Mouse (Mus musculus) intestine, embryonic 15.5 days (tissue): ENCODE results near the gene Nyap1. TPM values are rescaled to one million over a fixed set of nuclear protein-coding genes. Genes with fewer than 3 reads are reported as not detected.
"Not testable (repeated sequence)": the region's sequence is repeated elsewhere in the genome, so short reads cannot be mapped to it uniquely, and the experiment has no call there.

Source experiments
- ATAC-seq: fragments of 200-750 bp; cut with Nextera tagmentation; 2 replicates; pipeline ENCODE4 v1.8.0; 2017; ENCODE audit warnings: moderate TSS enrichment, moderate library complexity
- H3K27ac ChIP-seq: fragments of 300-500 bp; sonication (generic); 2 replicates; pipeline ENCODE4 v1.5.1; 2015; ENCODE audit warnings: mild to moderate bottlenecking, inconsistent platforms
- H3K27me3 ChIP-seq: fragments of 300-500 bp; sonication (generic); replicated peaks from 2 replicates; pipeline ENCODE4 v1.6.1; 2015; ENCODE audit warnings: inconsistent platforms
- H3K36me3 ChIP-seq: fragments of 300-500 bp; sonication (generic); 2 replicates; pipeline ENCODE4 v1.6.1; 2015; ENCODE audit warnings: inconsistent platforms
- H3K4me1 ChIP-seq: fragments of 300-500 bp; sonication (generic); replicated peaks from 2 replicates; pipeline ENCODE4 v1.6.1; 2015; ENCODE audit warnings: inconsistent platforms
- H3K4me2 ChIP-seq: fragments of 300-500 bp; sonication (generic); replicated peaks from 2 replicates; pipeline ENCODE4 v1.6.1; 2015; ENCODE audit warnings: mild to moderate bottlenecking, inconsistent platforms
- H3K4me3 ChIP-seq: fragments of 300-500 bp; sonication (generic); replicated peaks from 2 replicates; pipeline ENCODE4 v1.5.1; 2015; ENCODE audit warnings: inconsistent platforms
- H3K9ac ChIP-seq: fragments of 300-500 bp; sonication (generic); 2 replicates; pipeline ENCODE4 v1.6.1; 2015; ENCODE audit warnings: inconsistent platforms
- H3K9me3 ChIP-seq: fragments of 300-500 bp; sonication (generic); 2 replicates; pipeline ENCODE4 v1.6.1; 2016; ENCODE audit warnings: inconsistent platforms
- WGBS: fragments of 180-500 bp; shearing (Covaris S2); methylation state at CpG from one replicate; pipeline ENCODE4 v1.1.7; 2015; 5-methylcytosine and 5-hydroxymethylcytosine counted together
- polyA plus RNA-seq: library from polyadenylated mRNA; unstranded; fragments of >200 nt; fragmentation: Nextera tagmentation; extraction: Ambion mirVana; gene quantifications from 2 replicates; pipeline ENCODE4 v1.2.1, GENCODE M21; 2015

Gene Nyap1
- polyA plus RNA-seq, 1 experiment from 2014 or later = 2.3 TPM

DNA sequence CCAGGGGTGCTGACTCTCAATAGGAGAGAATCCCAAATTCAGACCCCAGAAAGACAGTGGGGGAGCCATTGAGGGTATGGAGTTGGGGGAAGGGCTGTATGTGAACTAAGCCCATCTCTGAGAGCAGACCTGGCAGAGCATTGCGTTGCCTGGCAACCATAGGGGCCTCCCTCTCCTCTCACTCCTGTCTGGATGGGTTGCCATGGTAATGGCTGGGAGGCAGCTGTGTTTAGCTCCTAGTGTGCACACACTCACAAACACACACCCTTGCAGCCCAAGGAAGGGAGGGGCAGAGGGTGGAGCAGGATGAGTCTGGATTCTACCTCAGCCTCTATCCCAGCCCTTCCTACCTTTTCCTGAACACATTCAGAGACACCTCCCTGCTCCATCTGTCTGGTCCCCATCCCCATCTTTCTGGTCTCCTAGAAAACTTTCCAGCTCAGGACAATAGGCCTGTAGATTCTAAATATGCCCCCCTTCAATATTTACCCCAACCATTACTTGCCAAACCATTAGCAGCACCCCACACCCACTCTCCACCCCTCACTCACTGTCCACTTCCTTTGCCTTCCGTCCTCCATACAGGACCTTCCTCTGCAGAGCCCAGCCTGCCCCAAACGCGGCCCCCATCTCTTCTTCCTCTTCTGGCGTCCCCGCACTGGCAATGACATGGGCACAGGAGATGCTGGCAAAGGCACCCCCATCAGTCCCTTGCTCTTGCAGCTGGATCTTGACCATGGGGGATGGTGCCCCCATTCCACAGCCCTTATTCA lies 6.9 kb downstream of the Nyap1 start:
- no peaks in the 10 kb centered on the region for H3K36me3 ChIP-seq
- no peaks in the 10 kb centered on the region for H3K27me3 ChIP-seq
- peaks cover 21% of the 10 kb centered on the region for H3K4me1 ChIP-seq
- no peak overlapping the region for H3K9ac ChIP-seq
- no peaks in the 10 kb centered on the region for H3K9me3 ChIP-seq
- no peak overlapping the region for H3K4me2 ChIP-seq
- no peak overlapping the region for H3K27ac ChIP-seq
- peak; percentile 58; the same call in 1 of the 2 replicates for ATAC-seq
- no peak overlapping the region for H3K4me3 ChIP-seq
- WGBS = 61% methylated on average over 6 of the region's 6 CpGs

DNA sequence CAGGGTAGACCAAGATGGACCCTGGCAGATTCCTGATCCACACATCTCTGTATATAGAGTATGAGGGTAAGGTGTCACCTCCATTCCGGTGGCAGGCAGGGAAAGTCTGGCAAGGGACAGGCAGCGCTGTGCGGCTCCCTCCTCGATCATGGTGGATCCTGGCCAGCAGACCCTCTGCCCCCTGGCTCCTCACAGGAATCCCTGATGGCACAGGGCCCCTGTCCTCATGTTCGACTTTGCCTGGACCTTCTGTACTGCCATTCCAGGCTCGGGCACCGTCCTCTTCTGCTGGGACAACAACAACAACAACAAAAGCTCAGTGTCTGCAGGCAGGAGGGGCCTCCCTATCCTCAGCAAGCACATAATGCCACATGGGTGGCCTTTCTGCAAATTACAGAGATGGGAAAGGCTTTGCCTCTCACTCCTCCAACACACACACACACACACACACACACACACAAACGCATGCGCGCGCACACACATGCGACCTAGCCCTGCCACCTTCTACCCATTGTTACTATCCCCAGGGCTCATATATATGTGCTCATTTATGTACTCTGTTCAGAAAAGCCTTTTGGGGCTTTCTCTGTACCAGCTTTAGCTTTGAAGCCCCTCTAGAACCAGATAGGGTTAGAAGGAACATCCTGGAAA lies 7.6 kb downstream of the Nyap1 start:
- WGBS = 80% methylated on average over 12 of the region's 12 CpGs
- Histone ChIP-seq H3K9ac (no peak overlapping the region), H3K36me3 (no peaks in the 10 kb centered on the region), H3K4me3 (no peak overlapping the region), H3K27me3 (no peaks in the 10 kb centered on the region), H3K4me2 (no peak overlapping the region), H3K27ac (no peak overlapping the region), H3K9me3 (no peaks in the 10 kb centered on the region), H3K4me1 (peaks cover 16% of the 10 kb centered on the region)
- 0 out of 2 replicates have a peak, but pooled peaks have one; percentile 11 for ATAC-seq

DNA sequence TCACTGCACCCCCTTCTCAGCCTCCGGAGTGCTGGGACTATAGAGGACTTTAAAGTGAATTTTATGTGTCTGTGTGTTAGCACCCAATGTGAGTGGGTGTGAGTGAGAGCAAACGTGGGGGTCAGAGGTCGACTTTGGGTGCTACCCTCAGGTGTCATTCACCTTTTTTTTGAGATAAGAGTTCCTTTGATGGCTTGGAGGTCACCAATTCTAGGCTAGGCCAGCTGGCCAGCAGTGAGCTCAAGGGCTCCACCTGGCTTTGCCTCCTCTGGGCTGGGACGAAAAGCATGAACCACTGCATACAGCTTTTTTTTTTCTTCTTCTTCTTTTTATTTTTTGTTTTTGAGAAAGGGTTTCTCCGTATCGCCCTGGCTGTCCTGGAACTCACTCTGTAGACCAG lies 14.6 kb downstream of the Nyap1 start:
- no peak for ATAC-seq

DNA sequence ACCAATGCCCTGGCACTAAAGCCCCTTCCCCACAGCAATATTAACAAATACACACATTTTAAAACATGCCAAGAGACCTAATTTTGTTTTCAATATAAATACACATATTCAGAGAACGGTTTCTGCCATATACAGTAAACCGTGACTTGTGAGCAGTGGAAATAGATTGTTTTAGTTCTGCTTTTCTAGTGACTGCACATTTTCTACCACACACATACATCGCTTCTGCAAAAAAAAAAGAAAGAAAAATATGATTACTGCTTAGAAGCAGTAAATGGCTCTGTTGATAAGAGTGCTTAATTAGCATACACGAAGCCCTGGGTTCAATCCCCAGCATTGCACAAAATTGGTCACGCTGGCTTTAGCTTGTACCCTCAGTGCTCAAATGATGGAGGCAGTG lies 17.6 kb downstream of the Nyap1 start:
- no peak for ATAC-seq
- Histone ChIP-seq H3K4me2 (no peak overlapping the region), H3K9ac (no peak overlapping the region), H3K4me1 (0 out of 2 replicates have a peak, but pooled peaks cover 3% of the 10 kb centered on the region), H3K27me3 (no peaks in the 10 kb centered on the region), H3K4me3 (no peak overlapping the region), H3K27ac (no peak overlapping the region), H3K9me3 (no peaks in the 10 kb centered on the region), H3K36me3 (no peaks in the 10 kb centered on the region)
- 81% methylated on average over 5 of the region's 5 CpGs for WGBS

More for the DNA sequence above, 14.6 kb downstream of the Nyap1 start:
- Histone ChIP-seq H3K27me3 (no peaks in the 10 kb centered on the region), H3K4me2 (no peak overlapping the region), H3K9me3 (no peaks in the 10 kb centered on the region), H3K36me3 (no peaks in the 10 kb centered on the region), H3K27ac (no peak overlapping the region), H3K4me1 (no peaks in the 10 kb centered on the region), H3K4me3 (no peak overlapping the region), H3K9ac (no peak overlapping the region)
- WGBS = 63% methylated on average over 6 of the region's 6 CpGs

DNA sequence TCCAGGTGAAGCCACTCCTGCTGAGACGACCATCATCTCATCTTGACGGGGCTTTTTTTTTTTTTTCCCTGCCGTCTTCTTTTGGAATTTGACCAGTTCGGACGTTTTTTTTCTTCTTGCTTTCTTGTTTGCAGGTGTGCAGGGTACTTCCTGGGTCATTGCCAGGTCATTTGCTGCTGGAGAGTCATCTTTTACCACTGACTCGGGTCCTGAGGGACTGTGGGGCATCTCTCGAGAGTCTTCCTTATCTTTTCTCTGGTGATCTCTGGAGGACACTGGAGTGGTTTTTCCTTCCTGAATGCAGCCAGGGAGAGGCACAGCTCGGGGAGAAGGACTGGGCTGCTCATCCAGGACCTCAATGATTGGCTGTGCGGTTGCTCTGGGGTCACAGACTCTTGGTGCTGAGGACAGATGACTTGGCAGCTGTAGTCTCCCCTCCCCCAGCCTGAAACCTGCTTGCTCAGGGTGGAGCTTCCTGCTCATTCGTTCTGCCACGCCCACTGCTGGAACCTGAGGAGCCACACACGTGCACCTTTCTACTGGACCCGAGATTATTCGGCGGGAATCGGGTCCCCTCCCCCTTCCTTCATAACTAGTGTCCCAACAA lies 20.7 kb downstream of the Nyap1 start:
- 6% methylated on average over 11 of the region's 16 CpGs for WGBS
- ATAC-seq = peak; percentile 91
- H3K27me3 ChIP-seq, H3K9ac ChIP-seq, H3K36me3 ChIP-seq, H3K9me3 ChIP-seq, H3K4me1 ChIP-seq: not testable (repeated sequence)
- H3K27ac ChIP-seq = 0 out of 2 replicates have a peak overlapping the region, but pooled peaks have one; percentile 27
- peak overlapping the region; percentile 59 for H3K4me2 ChIP-seq
- peak overlapping the region; percentile 17; the same call in 1 of the 2 replicates for H3K4me3 ChIP-seq

GRCm38 (mm10) chr5:137719088-137719487 lies 22.3 kb downstream of the Nyap1 start:
- 70% methylated on average over 6 of the region's 6 CpGs for WGBS

DNA sequence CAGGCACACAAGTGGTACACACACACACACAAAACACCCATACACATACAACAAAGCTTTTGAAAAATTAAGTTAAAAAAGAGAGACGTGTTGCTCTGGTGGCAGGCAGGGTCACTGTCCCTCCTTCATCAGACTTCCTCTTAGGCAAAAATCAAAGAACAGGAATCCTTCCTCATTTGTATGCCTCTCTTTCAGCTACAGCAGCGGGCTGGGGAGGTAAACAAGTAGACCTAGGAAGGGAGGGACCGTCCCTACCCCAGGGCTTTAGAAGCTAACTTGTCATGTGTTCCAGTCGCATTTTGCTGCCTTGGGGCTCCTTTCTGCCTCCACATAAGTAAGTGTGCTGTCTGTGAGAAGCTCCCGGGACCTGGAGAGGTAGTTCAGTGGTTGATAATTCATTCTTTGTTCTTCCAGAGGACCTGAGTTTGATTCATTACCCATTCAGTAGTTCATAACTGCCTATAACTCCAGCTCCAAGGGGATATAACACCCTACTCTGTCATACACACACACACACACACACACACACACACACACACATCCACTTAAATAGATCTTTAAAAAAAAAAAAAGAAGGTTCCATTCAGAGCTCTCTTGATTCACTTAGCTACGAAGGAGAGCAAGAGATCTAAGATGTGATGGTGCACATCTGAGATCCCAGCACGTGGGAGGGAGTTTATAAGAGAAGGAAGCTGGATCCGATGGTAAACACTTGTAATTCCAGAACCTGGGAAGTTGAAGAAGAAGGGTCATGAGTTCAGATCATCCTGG lies 23.2 kb downstream of the Nyap1 start:
- H3K9ac ChIP-seq = no peak overlapping the region
- no peaks in the 10 kb centered on the region for H3K36me3 ChIP-seq
- 54% methylated on average over 8 of the region's 8 CpGs for WGBS
- H3K4me1 ChIP-seq = 0 out of 2 replicates have a peak, but pooled peaks cover 3% of the 10 kb centered on the region
- no peak overlapping the region for H3K4me2 ChIP-seq
- H3K4me3 ChIP-seq = no peak overlapping the region
- ATAC-seq = no peak
- no peak overlapping the region for H3K27ac ChIP-seq
- no peaks in the 10 kb centered on the region for H3K9me3 ChIP-seq
- no peaks in the 10 kb centered on the region for H3K27me3 ChIP-seq

More at GRCm38 (mm10) chr5:137719088-137719487, 22.3 kb downstream of the Nyap1 start:
- Histone ChIP-seq H3K27ac (no peak overlapping the region), H3K4me3 (no peak overlapping the region), H3K4me1 (0 out of 2 replicates have a peak, but pooled peaks cover 3% of the 10 kb centered on the region), H3K9ac (no peak overlapping the region), H3K4me2 (no peak overlapping the region), H3K36me3 (no peaks in the 10 kb centered on the region), H3K9me3 (no peaks in the 10 kb centered on the region), H3K27me3 (no peaks in the 10 kb centered on the region)
- ATAC-seq = no peak

GRCm38 (mm10) chr5:137715685-137716084 lies 25.7 kb downstream of the Nyap1 start:
- no peak for ATAC-seq
- no peak overlapping the region for H3K4me2 ChIP-seq
- H3K36me3 ChIP-seq = no peaks in the 10 kb centered on the region
- H3K9me3 ChIP-seq = no peaks in the 10 kb centered on the region
- H3K9ac ChIP-seq = no peak overlapping the region
- WGBS = 69% methylated on average over 8 of the region's 8 CpGs
- no peak overlapping the region for H3K4me3 ChIP-seq
- H3K27ac ChIP-seq = no peak overlapping the region
- no peaks in the 10 kb centered on the region for H3K27me3 ChIP-seq
- H3K4me1 ChIP-seq = 0 out of 2 replicates have a peak, but pooled peaks cover 2% of the 10 kb centered on the region

DNA sequence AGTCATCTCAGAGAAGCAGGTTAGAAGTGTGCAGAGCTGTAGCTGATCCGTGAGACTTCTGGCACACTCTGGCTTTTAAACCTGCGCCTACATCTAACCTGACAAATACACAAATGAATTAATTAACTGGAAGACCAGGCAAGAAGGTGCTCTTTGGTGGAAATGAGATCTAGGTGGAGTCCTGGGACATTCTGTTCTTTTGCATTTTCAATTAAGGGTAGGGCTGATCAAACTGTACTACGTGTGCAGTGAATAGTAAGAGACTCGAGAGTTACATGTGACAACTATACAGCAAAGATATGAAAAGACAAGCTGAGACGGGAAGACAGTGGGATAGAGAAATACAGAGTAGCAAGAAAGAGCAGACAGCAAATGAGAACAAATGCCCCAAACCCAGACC lies 28.0 kb downstream of the Nyap1 start:
- ATAC-seq = no peak
- 83% methylated on average over 5 of the region's 5 CpGs for WGBS

DNA sequence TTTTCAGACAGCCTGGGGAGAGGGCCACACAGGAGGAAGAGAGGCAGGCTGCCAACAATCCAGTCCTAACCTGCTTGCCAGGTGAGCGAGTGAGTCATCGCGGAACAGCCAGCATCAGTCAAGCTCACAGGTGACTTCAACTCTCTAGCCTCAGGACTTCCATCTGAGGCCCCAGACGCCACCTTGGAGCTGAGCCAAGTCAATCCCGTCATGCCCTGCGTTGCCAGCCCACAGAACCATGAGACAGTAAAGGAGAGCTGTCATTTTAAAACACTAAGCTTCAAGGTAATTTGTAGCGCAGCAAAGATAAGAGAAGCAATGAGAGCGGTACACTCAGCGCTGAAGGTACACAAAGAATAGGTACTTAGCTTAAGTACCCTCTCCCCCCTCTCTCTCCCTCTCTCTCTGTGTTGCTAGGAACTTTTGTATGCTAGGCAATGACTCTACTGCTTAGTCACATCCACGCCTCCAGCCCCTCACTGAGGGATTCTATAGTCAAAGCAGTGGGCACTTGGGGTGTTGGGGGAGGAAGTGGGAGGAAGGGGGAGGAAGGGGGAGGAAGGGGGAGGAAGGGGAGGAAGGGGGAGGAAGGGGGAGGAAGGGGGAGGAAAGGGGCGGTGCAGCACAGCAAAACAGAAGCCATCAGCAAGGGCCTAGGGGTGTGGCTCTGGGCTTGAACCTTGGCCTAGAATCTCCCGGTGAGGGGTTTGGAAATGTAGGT lies 34.3 kb downstream of the Nyap1 start:
- H3K9me3 ChIP-seq = no peaks in the 10 kb centered on the region
- peaks cover 10% of the 10 kb centered on the region for H3K4me1 ChIP-seq
- H3K36me3 ChIP-seq = no peaks in the 10 kb centered on the region
- H3K4me3 ChIP-seq = no peak overlapping the region
- peak; percentile 95 for ATAC-seq
- H3K9ac ChIP-seq = no peak overlapping the region
- no peaks in the 10 kb centered on the region for H3K27me3 ChIP-seq
- peak overlapping the region; percentile 80 for H3K27ac ChIP-seq
- H3K4me2 ChIP-seq = peak overlapping the region; percentile 22
- WGBS = 49% methylated on average over 12 of the region's 12 CpGs

More for the DNA sequence above, 28.0 kb downstream of the Nyap1 start:
- H3K4me2 ChIP-seq = no peak overlapping the region
- no peaks in the 10 kb centered on the region for H3K27me3 ChIP-seq
- no peak overlapping the region for H3K9ac ChIP-seq
- H3K27ac ChIP-seq = no peak overlapping the region
- no peaks in the 10 kb centered on the region for H3K9me3 ChIP-seq
- no peak overlapping the region for H3K4me3 ChIP-seq
- H3K36me3 ChIP-seq = no peaks in the 10 kb centered on the region
- H3K4me1 ChIP-seq = no peaks in the 10 kb centered on the region

DNA sequence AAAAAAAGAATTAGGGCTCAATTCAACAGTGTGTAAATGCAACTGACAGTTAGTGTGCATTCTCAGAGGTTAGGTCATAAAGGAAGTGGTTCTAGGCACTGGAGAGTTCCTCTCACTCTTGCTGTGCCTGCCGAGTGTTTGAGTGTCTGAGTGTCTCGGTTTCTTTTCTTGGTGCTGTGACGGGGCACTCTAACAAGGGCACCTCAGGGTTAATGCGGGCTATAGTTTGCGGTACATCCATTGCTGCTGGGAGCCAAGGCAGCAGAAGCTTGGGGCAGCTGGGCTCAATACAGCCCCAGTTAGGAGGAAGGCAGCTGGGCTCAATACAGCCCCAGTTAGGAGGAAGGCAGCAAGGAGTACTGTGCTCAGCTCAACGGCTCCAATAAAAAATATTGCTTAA lies 36.2 kb downstream of the Nyap1 start:
- Histone ChIP-seq H3K4me3 (no peak overlapping the region), H3K27me3 (no peaks in the 10 kb centered on the region), H3K4me2 (no peak overlapping the region), H3K9me3 (no peaks in the 10 kb centered on the region), H3K9ac (no peak overlapping the region), H3K36me3 (no peaks in the 10 kb centered on the region), H3K4me1 (peaks cover 10% of the 10 kb centered on the region), H3K27ac (no peak overlapping the region)
- 47% methylated on average over 6 of the region's 6 CpGs for WGBS
- no peak for ATAC-seq
